Mouse (Mus musculus) heart, embryonic 12.5 days (tissue): ENCODE measurements around the gene Alkbh3. TPM values are rescaled to one million over a fixed set of nuclear protein-coding genes. Genes with fewer than 3 reads are reported as not detected.
A peak's percentile ranks its signal among the peaks of the same experiment; 100 is the strongest.

Source experiments
- ATAC-seq: fragments of 200-750 bp; cut with Nextera tagmentation; 2 replicates; pipeline ENCODE4 v1.8.0; 2017; ENCODE audit warnings: moderate TSS enrichment, moderate library complexity; ENCODE audit not compliant: insufficient number of reproducible peaks, low FRiP score
- H3K27ac ChIP-seq: fragments of 300-500 bp; sonication (generic); 2 replicates; pipeline ENCODE4 v1.5.1; 2016; ENCODE audit warnings: mild to moderate bottlenecking, moderate library complexity; ENCODE audit not compliant: poor library complexity, severe bottlenecking
- H3K27me3 ChIP-seq: fragments of 300-500 bp; sonication (generic); replicated peaks from 2 replicates; pipeline ENCODE4 v1.6.1; 2016; ENCODE audit warnings: mild to moderate bottlenecking, moderate library complexity
- H3K36me3 ChIP-seq: fragments of 300-500 bp; sonication (generic); 2 replicates; pipeline ENCODE4 v1.6.1; 2016; ENCODE audit warnings: mild to moderate bottlenecking, moderate library complexity
- H3K4me1 ChIP-seq: fragments of 300-500 bp; sonication (generic); replicated peaks from 2 replicates; pipeline ENCODE4 v1.6.1; 2016; ENCODE audit warnings: mild to moderate bottlenecking
- H3K4me2 ChIP-seq: fragments of 300-500 bp; sonication (generic); 2 replicates; pipeline ENCODE4 v1.6.1; 2016; ENCODE audit warnings: mild to moderate bottlenecking, moderate library complexity
- H3K4me3 ChIP-seq: fragments of 300-500 bp; sonication (generic); 2 replicates; pipeline ENCODE4 v1.5.1; 2016; ENCODE audit warnings: mild to moderate bottlenecking
- H3K9ac ChIP-seq: fragments of 300-500 bp; sonication (generic); 2 replicates; pipeline ENCODE4 v1.6.1; 2016; ENCODE audit warnings: mild to moderate bottlenecking, moderate library complexity
- H3K9me3 ChIP-seq: fragments of 300-500 bp; sonication (generic); replicated peaks from 2 replicates; pipeline ENCODE4 v1.6.1; 2016; ENCODE audit warnings: mild to moderate bottlenecking, moderate library complexity
- WGBS: fragments of 180-500 bp; shearing (Covaris S2); methylation state at CpG from one replicate; pipeline ENCODE4 v1.1.7; 2016; 5-methylcytosine and 5-hydroxymethylcytosine counted together
- polyA plus RNA-seq: library from polyadenylated mRNA; unstranded; fragments of >200 nt; fragmentation: Nextera tagmentation; extraction: Ambion mirVana; gene quantifications from 2 replicates; pipeline ENCODE4 v1.2.1, GENCODE M21; 2016

The Alkbh3 gene
- 60.3 and 63.1 TPM in 2 replicates for polyA plus RNA-seq

- 5% methylated on average over 47 of the region's 47 CpGs for WGBS
- Histone ChIP-seq H3K36me3 (peaks cover 28% of the 10 kb centered on the region), H3K9me3 (peaks cover 8% of the 10 kb centered on the region), H3K4me2 (peak within 1 kb of the TSS; percentile 89), H3K27me3 (no peaks in the 10 kb centered on the region), H3K9ac (peak within 1 kb of the TSS; percentile 89), H3K4me1 (peaks cover 9% of the 10 kb centered on the region), H3K4me3 (peak within 1 kb of the TSS; percentile 94), H3K27ac (no peak within 1 kb of the TSS)
- peak; percentile 97 for ATAC-seq
Measured at GRCm38 (mm10) chr2:94010335-94011291, at the start of gene Alkbh3. Gene Alkbh3, minus strand, starts transcription at chr2:94010807.

GRCm38 (mm10) chr2:94059459-94059858, 48.9 kb upstream of the Alkbh3 start:
- H3K4me2 ChIP-seq = no peak overlapping the region
- H3K9ac ChIP-seq = no peak overlapping the region
- no peaks in the 10 kb centered on the region for H3K9me3 ChIP-seq
- H3K4me3 ChIP-seq = no peak overlapping the region
- no peaks in the 10 kb centered on the region for H3K27me3 ChIP-seq
- WGBS = 74% methylated on average over 5 of the region's 5 CpGs
- no peak overlapping the region; the same call in 1 of the 2 replicates for H3K27ac ChIP-seq
- H3K36me3 ChIP-seq = no peaks in the 10 kb centered on the region
- ATAC-seq = no peak
- no peaks in the 10 kb centered on the region for H3K4me1 ChIP-seq

- Histone ChIP-seq H3K9ac (no peak overlapping the region), H3K27me3 (no peaks in the 10 kb centered on the region)
- ATAC-seq = no peak
Measured at GRCm38 (mm10) chr2:94054813-94055212, 44.2 kb upstream of the Alkbh3 start.

GRCm38 (mm10) chr2:94051952-94052351, 41.3 kb upstream of the Alkbh3 start:
- H3K9me3 ChIP-seq = no peaks in the 10 kb centered on the region
- H3K4me3 ChIP-seq = no peak overlapping the region
- H3K36me3 ChIP-seq = no peaks in the 10 kb centered on the region
- no peak overlapping the region for H3K9ac ChIP-seq
- no peak for ATAC-seq
- H3K27me3 ChIP-seq = no peaks in the 10 kb centered on the region
- no peak overlapping the region for H3K27ac ChIP-seq
- WGBS = 88% methylated on average over 5 of the region's 5 CpGs
- H3K4me1 ChIP-seq = peaks cover 11% of the 10 kb centered on the region
- H3K4me2 ChIP-seq = no peak overlapping the region

More at GRCm38 (mm10) chr2:94054813-94055212, 44.2 kb upstream of the Alkbh3 start:
- no peaks in the 10 kb centered on the region for H3K36me3 ChIP-seq
- no peak overlapping the region for H3K4me3 ChIP-seq
- no peak overlapping the region for H3K4me2 ChIP-seq
- peaks cover 2% of the 10 kb centered on the region; the same call in 1 of the 2 replicates for H3K4me1 ChIP-seq
- no peaks in the 10 kb centered on the region for H3K9me3 ChIP-seq
- no peak overlapping the region for H3K27ac ChIP-seq

GRCm38 (mm10) chr2:94050901-94051300, 40.3 kb upstream of the Alkbh3 start:
- H3K4me1 ChIP-seq = peaks cover 15% of the 10 kb centered on the region
- no peaks in the 10 kb centered on the region for H3K27me3 ChIP-seq
- no peak overlapping the region for H3K4me2 ChIP-seq
- H3K9ac ChIP-seq = no peak overlapping the region
- H3K36me3 ChIP-seq = no peaks in the 10 kb centered on the region
- H3K4me3 ChIP-seq = no peak overlapping the region
- ATAC-seq = no peak
- 95% methylated on average over 3 of the region's 3 CpGs for WGBS
- no peaks in the 10 kb centered on the region for H3K9me3 ChIP-seq
- H3K27ac ChIP-seq = no peak overlapping the region

GRCm38 (mm10) chr2:94049471-94050176, 39.0 kb upstream of the Alkbh3 start:
- Histone ChIP-seq H3K4me1 (peaks cover 28% of the 10 kb centered on the region), H3K36me3 (no peaks in the 10 kb centered on the region), H3K9ac (no peak overlapping the region), H3K9me3 (no peaks in the 10 kb centered on the region), H3K4me2 (no peak overlapping the region), H3K27ac (0 out of 2 replicates have a peak overlapping the region, but pooled peaks have one; percentile 21), H3K27me3 (no peaks in the 10 kb centered on the region), H3K4me3 (no peak overlapping the region)
- no peak for ATAC-seq
- 68% methylated on average over 5 of the region's 5 CpGs for WGBS

GRCm38 (mm10) chr2:94048733-94049470, 38.3 kb upstream of the Alkbh3 start:
- H3K4me2 ChIP-seq = no peak overlapping the region
- H3K27me3 ChIP-seq = no peaks in the 10 kb centered on the region
- H3K27ac ChIP-seq = no peak overlapping the region
- no peak for ATAC-seq
- no peaks in the 10 kb centered on the region for H3K9me3 ChIP-seq
- 67% methylated on average over 5 of the region's 5 CpGs for WGBS
- no peaks in the 10 kb centered on the region for H3K36me3 ChIP-seq
- no peak overlapping the region for H3K9ac ChIP-seq
- peaks cover 32% of the 10 kb centered on the region for H3K4me1 ChIP-seq
- no peak overlapping the region for H3K4me3 ChIP-seq

- no peaks in the 10 kb centered on the region for H3K9me3 ChIP-seq
- WGBS = 67% methylated on average over 1 of the region's 1 CpGs
- H3K4me2 ChIP-seq = no peak overlapping the region
- H3K4me1 ChIP-seq = peaks cover 35% of the 10 kb centered on the region
- no peak overlapping the region for H3K4me3 ChIP-seq
- H3K9ac ChIP-seq = no peak overlapping the region
- no peak overlapping the region for H3K27ac ChIP-seq
- no peaks in the 10 kb centered on the region for H3K27me3 ChIP-seq
- no peaks in the 10 kb centered on the region for H3K36me3 ChIP-seq
- no peak for ATAC-seq
Measured at GRCm38 (mm10) chr2:94048271-94048670, 37.7 kb upstream of the Alkbh3 start.

- Histone ChIP-seq H3K9ac (0 out of 2 replicates have a peak overlapping the region, but pooled peaks have one; percentile 37), H3K36me3 (peaks cover 3% of the 10 kb centered on the region; the same call in 1 of the 2 replicates), H3K27ac (peak overlapping the region; percentile 87), H3K9me3 (no peaks in the 10 kb centered on the region), H3K4me1 (peaks cover 35% of the 10 kb centered on the region), H3K4me2 (peak overlapping the region; percentile 48), H3K4me3 (no peak overlapping the region), H3K27me3 (no peaks in the 10 kb centered on the region)
- WGBS = 21% methylated on average over 6 of the region's 6 CpGs
- 0 out of 2 replicates have a peak, but pooled peaks have one; percentile 29 for ATAC-seq
Measured at GRCm38 (mm10) chr2:94045411-94046090, 34.9 kb upstream of the Alkbh3 start.

GRCm38 (mm10) chr2:94044174-94044573, 33.6 kb upstream of the Alkbh3 start:
- ATAC-seq = no peak
- H3K9me3 ChIP-seq = no peaks in the 10 kb centered on the region
- no peaks in the 10 kb centered on the region for H3K27me3 ChIP-seq
- H3K4me1 ChIP-seq = peaks cover 42% of the 10 kb centered on the region
- no peak overlapping the region for H3K4me3 ChIP-seq
- H3K4me2 ChIP-seq = no peak overlapping the region
- WGBS = 70% methylated on average over 2 of the region's 2 CpGs
- H3K27ac ChIP-seq = no peak overlapping the region
- peaks cover 3% of the 10 kb centered on the region; the same call in 1 of the 2 replicates for H3K36me3 ChIP-seq
- no peak overlapping the region for H3K9ac ChIP-seq
